Mouse (Mus musculus) small intestine, adult 2 months (tissue): ENCODE measurements at regions not wholly inside any gene's neighbourhood (a gene's known extent, or its start where the extent isn't known, plus 50 kb on each side); places are given as distances from the start of the nearest gene placed in this dataset.

Source experiments
- H3K27ac ChIP-seq: fragments of 200-500 bp; 2 replicates; pipeline ENCODE4 v1.5.1; 2012; ENCODE audit warnings: low read depth, low read length, control low read depth, inconsistent platforms; ENCODE audit not compliant: insufficient read depth
- H3K27me3 ChIP-seq: fragments of 200-500 bp; 2 replicates; pipeline ENCODE4 v1.6.1; 2012; ENCODE audit warnings: mild to moderate bottlenecking, moderate library complexity, low read length, inconsistent platforms; ENCODE audit not compliant: control insufficient read depth, insufficient read depth
- H3K36me3 ChIP-seq: fragments of 200-500 bp; 2 replicates; pipeline ENCODE4 v1.6.1; 2012; ENCODE audit warnings: mild to moderate bottlenecking, low read length, control low read depth, inconsistent platforms; ENCODE audit not compliant: control insufficient read depth, insufficient read depth
- H3K4me1 ChIP-seq: fragments of 200-500 bp; 2 replicates; pipeline ENCODE4 v1.6.1; 2012; ENCODE audit warnings: low read length, inconsistent platforms, mixed read lengths; ENCODE audit not compliant: control insufficient read depth, insufficient read depth, insufficient read length
- H3K4me3 ChIP-seq: fragments of 200-500 bp; 2 replicates; pipeline ENCODE4 v1.5.1; 2012; ENCODE audit warnings: low read depth, mild to moderate bottlenecking, control low read depth, inconsistent platforms, low read length, moderate library complexity
- CTCF ChIP-seq: fragments of 200-500 bp; IDR thresholded peaks from 2 replicates; pipeline ENCODE4 v1.5.1; 2012; ENCODE audit warnings: low read depth, mild to moderate bottlenecking, control low read depth, inconsistent platforms, low read length, moderate library complexity, mixed read lengths; ENCODE audit not compliant: insufficient replicate concordance, insufficient read length; ENCODE audit errors: extremely low read depth
- POLR2A ChIP-seq: fragments of 200-500 bp; IDR thresholded peaks from 2 replicates; pipeline ENCODE4 v1.6.1; 2012; ENCODE audit warnings: low read depth, mild to moderate bottlenecking, control low read depth, inconsistent platforms, low read length, moderate library complexity
- WGBS: fragments of 180-500 bp; shearing (Covaris S2); methylation state at CpG from one replicate; pipeline ENCODE4 v1.1.7; 2018; 5-methylcytosine and 5-hydroxymethylcytosine counted together

DNA sequence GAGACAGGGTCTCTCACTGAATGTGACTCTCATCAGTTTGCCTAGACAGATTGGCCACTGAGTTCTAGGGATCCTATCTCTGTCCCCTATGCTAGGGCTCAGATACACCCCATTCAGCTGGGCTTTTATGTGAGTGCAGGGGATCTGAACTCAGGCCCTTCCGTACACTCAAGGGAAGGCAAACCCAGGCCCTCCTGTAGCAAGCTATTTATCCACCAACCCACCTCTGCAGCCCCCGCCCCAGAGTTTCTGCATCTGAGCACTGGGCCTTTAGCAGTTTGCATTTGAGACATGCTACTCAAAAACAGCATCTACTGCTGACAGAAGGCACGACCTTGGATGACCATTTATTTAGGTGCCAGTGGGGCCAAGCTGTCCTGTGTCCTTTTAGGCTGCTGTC, 253.0 kb upstream of the Runx1 start:
- Histone ChIP-seq H3K27ac (no peak overlapping the region), H3K27me3 (no peaks in the 10 kb centered on the region), H3K4me3 (no peak overlapping the region), H3K36me3 (no peaks in the 10 kb centered on the region), H3K4me1 (no peaks in the 10 kb centered on the region; the same call in 1 of the 2 replicates)
- no peak for TF ChIP-seq POLR2A
- no peak for TF ChIP-seq CTCF
- WGBS: 76% methylated on average over 3 of the region's 3 CpGs

DNA sequence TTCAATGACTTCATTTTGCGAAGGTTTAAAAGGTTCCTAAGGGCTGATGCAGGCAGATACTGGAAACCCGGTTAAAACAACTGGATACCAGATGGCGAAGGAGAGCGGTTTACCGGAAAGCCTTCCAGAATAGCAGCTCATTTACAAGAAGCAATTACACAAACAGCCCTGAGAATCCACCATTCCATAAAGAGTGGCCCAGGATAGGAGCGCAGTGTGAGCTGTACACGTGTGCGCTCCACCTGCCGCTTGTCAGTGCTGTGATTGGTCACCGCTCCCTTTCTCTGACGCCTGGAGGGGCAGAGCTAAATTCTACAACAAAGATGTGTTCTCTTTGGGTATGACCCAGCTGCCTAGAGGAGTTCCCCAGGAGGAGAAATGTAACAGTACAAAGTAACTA, 249.5 kb upstream of the Runx1 start:
- WGBS: 88% methylated on average over 11 of the region's 11 CpGs
- Histone ChIP-seq H3K27me3 (no peaks in the 10 kb centered on the region), H3K4me1 (peaks cover 1% of the 10 kb centered on the region; the same call in 1 of the 2 replicates), H3K36me3 (no peaks in the 10 kb centered on the region), H3K27ac (no peak overlapping the region), H3K4me3 (no peak overlapping the region)
- TF ChIP-seq CTCF (no peak), POLR2A (no peak)

DNA sequence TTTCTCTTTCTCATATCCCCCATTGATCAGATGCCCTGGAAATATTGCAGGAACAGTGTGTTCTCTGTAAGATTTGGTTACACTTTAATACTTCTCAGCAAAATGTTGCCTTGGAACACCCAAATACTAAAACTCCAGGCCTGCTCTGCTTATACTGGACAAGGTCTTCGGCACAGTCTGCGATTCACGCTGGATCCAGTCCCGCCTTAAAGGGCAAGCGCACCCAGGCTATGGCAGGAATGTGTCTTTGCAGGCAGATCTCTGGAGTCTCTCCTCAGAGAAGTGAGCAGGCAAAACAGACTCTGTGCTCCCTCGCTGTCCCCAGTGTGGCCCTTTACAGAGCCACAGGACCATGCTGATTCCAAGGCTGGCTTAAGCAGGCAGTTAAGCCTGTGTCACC, 246.2 kb upstream of the Runx1 start:
- 64% methylated on average over 6 of the region's 6 CpGs for WGBS
- Histone ChIP-seq H3K27me3 (no peaks in the 10 kb centered on the region), H3K36me3 (no peaks in the 10 kb centered on the region), H3K27ac (0 out of 2 replicates have a peak overlapping the region, but pooled peaks have one; percentile 32), H3K4me3 (no peak overlapping the region), H3K4me1 (peaks cover 1% of the 10 kb centered on the region; the same call in 1 of the 2 replicates)
- TF ChIP-seq POLR2A (no peak), CTCF (no peak)

DNA sequence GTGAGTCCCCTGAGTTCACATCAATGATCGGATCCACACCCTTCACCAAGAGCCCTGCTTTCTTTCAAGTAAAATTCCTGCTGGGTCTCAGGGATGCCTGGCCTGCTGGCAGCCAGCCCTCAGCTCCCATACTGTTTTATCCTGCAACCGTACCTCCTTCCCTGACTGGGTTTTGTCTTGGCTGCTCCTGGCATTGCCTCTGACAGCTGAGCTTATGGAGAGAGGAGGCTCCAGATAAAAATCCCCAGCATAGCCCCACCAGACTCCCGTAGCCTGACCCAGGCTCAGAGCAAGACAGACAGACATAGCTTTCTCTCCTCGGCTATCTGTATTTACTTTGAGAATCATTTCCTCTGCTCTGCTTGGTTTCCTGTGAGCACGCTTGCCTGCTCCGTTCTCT, 245.8 kb upstream of the Runx1 start:
- WGBS: 72% methylated on average over 6 of the region's 6 CpGs
- no peak overlapping the region for H3K4me3 ChIP-seq
- no peaks in the 10 kb centered on the region for H3K27me3 ChIP-seq
- no peaks in the 10 kb centered on the region for H3K36me3 ChIP-seq
- H3K27ac ChIP-seq: peak overlapping the region; percentile 43; the same call in 1 of the 2 replicates
- no peak for TF ChIP-seq POLR2A
- no peak for TF ChIP-seq CTCF
- peaks cover 1% of the 10 kb centered on the region; the same call in 1 of the 2 replicates for H3K4me1 ChIP-seq

DNA sequence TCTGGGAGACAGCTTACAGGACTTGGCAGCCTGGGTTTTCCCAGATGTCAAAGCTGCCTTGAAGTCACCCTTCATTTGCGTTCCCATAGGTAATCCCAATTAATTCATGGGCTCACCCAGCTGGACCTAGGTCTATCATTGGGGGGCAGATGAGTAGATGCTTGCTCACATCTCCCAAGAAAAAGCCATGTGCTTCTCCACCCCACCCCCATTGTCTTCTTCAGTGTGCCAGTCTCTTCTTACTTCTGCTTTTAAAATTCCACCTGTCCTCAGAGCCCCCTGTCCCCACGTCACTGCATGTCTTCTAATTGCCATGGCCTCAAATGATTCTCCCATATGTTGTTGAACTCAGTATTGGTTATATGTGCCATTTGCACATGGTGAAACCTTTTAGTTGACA, 240.9 kb upstream of the Runx1 start:
- no peak for TF ChIP-seq POLR2A
- TF ChIP-seq CTCF: no peak
- Histone ChIP-seq H3K4me3 (no peak overlapping the region), H3K4me1 (no peaks in the 10 kb centered on the region), H3K27ac (no peak overlapping the region), H3K27me3 (no peaks in the 10 kb centered on the region), H3K36me3 (no peaks in the 10 kb centered on the region)
- WGBS: 85% methylated on average over 2 of the region's 2 CpGs

DNA sequence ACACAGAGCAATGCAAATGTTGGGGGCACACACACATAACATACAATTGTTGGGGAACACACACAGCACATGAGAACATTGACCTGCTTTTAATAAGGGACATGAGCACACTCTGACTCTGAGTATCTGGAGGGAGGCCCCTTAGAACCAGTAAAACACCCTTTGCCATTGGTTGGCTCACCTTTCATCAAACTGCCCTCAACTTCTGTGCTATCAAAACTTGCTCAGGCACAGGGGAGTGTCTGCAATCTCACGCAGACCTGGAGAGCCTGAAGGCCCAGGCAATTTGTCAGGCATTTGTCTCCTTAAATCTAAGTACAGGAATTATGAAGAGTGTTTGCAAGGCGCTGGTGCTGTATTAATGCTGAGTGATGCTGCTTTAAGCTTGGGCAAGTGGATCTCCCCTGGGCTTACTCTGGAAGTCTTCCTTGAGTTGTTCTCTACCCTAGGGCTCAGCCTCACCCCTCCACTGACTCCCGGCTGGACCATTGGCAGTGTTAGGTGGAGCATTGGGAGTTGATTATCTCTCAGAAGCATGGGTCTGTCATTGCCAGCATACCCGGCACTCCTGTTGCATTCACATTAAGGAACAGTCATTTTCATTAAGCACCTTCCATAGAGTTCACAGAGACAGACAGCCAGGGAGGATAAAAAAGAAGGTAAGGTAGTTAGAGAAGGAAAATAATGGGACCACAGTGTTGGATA, 235.7 kb upstream of the Runx1 start:
- H3K27ac ChIP-seq: no peak overlapping the region
- no peaks in the 10 kb centered on the region for H3K27me3 ChIP-seq
- H3K4me1 ChIP-seq: no peaks in the 10 kb centered on the region
- no peaks in the 10 kb centered on the region for H3K36me3 ChIP-seq
- 71% methylated on average over 4 of the region's 4 CpGs for WGBS
- TF ChIP-seq POLR2A: no peak
- TF ChIP-seq CTCF: no peak
- no peak overlapping the region for H3K4me3 ChIP-seq

GRCm38 (mm10) chr16:93056295-93056694, 230.3 kb upstream of the Runx1 start:
- Histone ChIP-seq H3K4me1 (no peaks in the 10 kb centered on the region), H3K4me3 (no peak overlapping the region), H3K36me3 (no peaks in the 10 kb centered on the region), H3K27me3 (no peaks in the 10 kb centered on the region), H3K27ac (no peak overlapping the region)
- TF ChIP-seq POLR2A (no peak), CTCF (no peak)
- WGBS: 74% methylated on average over 3 of the region's 3 CpGs
